Mouse (Mus musculus) retina, embryonic 14.5 days (tissue): ENCODE data around the gene Nlrp3.

Source experiments
- DNase-seq: peaks from one replicate; pipeline ENCODE4 v3.0.0-alpha.2; 2015; ENCODE audit warnings: low spot score

Gene Nlrp3

DNA sequence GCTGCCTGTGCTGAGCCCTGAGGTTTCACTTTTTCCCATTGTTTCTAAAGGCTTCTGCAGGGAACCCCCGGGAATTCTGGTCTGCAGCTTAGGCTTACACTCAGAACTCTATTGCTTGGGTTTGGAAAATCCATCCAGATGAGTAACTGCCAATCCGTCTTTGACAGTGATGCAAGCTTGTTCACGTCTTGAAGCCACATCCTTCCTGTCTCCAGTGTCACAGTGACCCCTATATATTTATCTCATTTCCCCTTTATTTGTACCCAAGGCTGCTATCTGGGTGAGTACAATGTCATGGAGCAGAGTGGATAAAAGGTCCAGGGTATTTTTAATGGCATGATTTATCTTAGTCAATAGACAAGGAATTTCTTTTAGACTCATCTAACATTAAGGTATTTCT, at the start of gene Nlrp3:
Gene Nlrp3 (plus strand): TSS at position 245 of the 400 bp plus-strand sequence.
- DNase-seq = no peak

DNA sequence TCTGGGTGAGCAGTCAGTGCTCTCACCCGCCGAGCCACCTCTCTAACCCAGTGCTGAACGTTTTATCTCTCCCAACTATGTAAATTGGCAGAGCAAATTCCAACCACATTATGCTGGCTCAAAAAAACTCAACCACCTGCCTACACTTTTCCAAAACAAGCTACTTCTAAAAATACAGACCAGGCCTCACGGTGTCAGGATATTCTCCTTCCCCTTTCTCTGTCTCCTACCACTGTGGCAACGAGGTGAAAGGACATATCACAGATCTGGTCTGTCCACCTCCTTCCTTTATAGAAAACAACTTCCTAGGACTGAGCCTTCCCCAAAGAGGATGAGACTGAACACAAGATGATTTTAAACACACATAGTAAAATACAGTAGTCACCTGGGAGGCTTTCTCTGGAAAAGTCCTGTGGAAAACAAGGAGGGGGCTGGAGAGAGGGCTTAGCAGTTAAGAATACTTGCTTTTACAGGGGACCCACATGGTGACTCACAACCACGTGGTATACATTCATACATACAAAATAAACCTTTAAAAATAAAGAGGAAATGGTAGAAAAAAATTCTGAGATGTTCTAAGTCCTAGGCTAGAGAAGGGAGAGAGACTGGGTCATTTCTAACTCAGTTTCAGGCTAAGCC, 44.6 kb upstream of the Nlrp3 start:
- no peak for DNase-seq

DNA sequence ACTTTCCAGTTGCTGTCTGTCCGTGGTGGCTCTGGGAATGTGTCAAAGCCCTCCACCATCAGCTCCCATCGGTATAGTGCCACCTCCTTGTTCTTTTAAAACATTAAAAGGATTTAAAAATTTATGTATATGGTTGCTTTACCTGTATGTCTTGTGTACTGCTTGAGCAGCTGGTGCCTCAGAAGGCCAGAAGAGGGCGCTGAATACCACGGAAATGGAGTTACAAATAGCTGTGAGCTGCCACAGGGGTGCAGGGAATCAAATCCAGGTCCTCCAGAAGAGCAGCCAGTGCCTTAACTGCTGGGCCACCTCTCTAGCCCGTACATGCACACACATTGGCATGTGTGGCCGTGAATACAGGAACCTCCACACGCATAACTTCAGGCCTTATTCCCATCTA, 43.6 kb upstream of the Nlrp3 start:
- DNase-seq = no peak

DNA sequence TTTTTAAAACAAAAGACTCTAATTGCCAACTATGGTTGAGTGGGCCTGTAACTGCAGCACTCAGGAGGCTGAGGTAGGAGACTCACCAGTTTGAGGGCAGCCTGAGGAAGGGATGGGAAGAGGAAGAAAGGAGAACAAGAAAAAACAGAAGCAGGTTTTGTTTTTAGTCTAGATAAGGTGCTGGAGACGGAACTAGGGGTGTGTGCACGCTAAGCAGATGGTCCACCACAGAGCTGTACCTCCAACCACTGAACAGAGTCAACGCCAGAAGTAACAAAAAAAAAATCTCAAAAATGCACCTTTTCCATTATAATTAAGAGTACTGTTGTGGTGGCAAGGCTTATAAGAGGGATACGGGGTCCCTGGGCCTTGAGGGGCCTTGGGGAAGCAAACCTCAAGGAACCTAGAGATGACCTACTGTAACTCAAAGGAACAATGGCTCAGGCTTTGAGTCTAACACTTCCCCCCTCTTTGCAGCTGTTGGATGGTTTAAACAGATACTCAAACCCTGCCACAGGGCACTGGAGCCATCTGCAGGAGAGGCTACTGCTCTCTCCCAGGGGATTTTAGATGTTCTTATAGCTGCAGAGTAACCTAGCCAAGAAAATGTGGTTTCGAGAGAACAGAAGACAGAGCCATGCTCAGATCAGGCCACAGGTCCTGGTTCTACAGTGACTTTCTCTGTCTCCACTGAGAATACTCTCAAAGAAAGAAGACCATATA, 39.2 kb upstream of the Nlrp3 start:
- DNase-seq = no peak

DNA sequence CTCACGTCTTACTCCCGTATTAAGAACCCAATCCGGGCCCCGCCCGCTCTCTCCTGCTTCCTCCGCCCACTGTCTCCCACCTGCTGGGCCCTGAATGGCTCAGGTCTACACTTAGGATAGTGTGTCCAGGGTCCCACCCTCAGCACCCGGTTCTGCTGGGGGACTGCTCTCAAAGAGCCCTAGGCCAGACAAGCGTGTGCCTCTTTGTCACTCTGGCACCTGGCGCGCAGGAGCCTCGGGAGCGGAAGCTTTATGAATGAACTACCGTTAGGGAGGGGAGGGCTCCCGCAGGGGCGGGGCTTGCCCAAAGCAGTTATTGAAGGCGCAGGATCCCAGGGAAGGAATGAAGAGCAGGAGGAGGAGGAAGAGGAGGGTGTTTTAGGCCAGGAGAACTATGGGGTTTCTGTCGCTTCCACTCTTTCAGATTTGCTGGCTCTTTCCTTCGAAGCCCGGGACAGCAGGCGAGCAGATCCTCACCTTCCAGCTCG, 36.0 kb upstream of the Nlrp3 start:
- peak; percentile 70 for DNase-seq

DNA sequence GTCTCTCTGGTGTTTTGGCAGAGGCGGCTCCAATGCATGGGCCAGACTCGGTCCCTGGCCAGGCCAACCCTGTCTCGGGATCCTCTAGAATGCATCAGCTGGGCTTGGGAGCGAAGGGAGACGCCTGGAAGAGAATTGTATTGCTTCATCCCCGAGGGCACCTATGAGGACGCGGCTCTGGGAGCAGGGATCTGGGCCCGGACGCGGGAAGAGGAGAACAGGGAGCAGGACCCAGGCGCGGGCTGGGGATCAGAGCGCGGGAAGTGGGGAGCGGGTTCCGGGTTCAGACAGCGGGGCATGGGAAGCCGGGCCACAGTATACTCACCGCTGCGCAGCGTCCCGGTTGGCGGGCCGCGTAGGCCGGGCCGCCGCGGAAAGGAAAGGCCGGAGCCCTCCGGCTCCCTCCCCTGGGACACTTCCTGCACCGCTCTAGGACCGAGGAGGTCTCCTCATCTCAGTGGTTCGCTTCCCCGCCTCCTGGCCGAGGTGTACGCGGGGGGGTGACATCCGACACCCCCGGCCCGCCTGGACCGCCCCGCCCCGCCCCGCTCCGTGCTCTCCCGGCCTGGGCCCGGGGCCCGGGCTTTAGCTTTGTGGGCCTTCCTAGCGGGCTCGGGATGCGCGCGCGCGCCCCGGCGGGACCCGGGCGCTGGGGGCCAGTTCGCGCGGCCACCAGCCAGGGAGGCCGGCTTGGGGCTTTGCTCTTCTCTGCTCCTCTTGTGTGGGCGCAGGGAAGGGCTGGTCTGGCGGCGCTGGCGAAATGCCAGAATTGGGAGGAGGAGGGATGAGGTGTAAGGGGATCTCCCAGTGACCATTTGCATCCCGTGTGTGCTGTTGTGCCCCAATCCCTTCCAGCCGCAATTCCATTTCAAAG, 35.3 kb upstream of the Nlrp3 start:
- peak; percentile 90 for DNase-seq

DNA sequence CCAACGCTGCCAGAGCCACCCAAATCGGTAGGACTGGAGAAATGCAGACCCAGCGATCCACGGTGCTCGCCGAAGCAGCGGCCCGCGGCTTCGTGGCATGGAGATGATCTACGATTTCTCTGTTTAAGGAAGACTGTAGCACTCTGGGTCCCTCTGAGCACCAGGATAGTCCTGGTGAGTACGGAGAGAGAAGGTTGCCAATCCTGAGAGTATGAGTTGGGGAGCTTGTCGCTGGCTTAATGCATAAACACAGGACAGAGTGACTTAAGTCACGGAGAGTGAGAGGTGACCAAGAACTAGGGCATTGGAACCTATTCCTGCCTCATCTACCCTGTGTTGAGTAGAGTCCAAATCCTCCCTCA, 34.7 kb upstream of the Nlrp3 start:
- DNase-seq = no peak

DNA sequence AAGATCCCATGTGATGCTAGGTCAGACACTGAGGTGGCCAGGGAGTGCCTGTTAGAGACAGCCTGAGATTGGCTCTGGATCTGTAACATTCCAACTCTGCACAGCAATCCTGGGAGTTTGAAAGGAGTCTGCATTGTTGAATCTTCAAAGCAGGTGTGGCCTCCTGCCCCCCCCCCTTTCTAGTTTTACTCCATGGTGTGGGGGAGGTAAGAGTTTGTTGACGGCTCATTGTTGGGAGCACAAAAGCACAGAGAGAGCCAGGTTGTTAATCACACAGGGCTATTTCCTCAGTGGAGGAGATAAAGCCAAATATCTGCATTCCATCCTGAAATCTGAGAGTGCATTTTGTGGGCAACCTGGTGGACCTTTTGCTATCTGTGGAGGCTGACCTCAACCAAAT, 29.8 kb upstream of the Nlrp3 start:
- DNase-seq = no peak

DNA sequence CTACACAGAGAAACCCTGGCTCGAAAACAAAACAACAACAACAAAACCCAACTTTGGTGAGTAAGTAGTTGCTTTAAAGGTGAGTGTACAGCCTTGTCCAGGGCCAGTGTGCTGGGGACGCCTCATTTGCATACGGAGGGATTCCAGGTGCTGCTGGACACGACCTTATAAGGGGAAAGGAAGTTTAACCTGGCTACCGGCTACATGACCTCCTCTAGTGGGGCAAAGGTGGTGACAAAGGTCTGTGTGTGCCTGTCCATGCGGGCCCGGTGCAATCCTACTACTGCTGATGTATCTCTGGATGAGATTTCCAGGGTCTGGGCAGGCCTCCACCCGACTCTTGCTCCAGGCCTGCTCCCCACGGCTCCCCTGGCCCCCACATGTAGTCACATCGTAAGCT, 28.6 kb upstream of the Nlrp3 start:
- no peak for DNase-seq

DNA sequence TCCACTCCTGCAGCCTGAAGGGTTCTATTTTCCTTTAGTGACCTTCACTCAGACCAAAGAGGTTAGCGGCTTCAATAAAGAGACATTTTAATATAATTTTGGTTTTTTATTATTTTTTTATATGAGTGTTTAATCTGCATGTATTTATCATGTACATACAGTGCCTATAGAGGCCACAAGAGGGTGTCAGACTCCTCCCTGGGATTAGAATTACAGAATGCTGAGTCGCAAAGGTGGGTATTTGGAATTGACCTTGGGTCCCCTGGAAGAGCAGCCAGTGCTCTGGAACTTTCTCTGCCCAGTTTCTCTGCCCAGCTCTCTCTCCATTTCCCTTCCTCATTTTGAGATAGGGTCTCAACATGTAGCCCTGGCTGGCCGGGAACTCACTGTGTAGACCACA, 27.8 kb upstream of the Nlrp3 start:
- no peak for DNase-seq

DNA sequence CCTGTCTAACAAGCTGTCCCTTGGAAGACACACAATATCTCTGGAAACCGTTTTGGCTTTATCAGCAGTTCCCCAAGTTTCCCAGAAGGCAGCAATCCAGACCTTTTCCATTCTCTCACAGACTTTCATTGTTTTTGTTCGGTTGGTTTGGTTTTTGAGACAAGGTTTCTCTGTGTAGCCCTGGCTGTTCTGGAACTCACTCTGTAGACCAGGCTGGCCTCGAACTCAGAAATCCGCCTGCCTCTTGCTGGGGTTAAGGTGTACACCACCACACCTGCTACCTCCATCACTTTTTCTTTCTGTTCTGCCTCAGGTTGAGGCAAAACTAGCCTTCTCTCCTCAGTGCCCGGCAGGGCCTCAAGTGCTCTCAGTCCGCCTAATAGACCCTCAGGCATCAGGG, 27.0 kb upstream of the Nlrp3 start:
- DNase-seq = no peak

DNA sequence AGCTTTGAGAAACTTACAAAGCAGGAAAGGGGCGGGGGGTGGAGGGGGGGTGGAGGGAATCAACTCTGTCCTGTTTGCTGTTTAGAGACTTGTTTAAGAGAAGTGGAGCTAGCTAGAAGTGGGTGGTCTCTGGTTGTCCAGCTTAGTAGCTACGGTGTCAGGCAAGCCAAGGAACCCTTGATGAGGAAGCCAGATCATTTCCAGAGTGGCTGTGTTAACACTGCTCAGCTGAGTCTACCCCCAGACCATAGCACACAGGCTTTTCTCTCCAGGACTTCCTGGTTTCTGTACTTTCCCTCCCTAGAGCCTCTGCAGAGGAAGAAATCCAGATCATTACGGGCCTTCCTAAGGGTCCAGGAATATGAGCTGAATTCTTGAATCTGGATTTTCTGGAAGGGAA, 26.6 kb upstream of the Nlrp3 start:
- no peak for DNase-seq

DNA sequence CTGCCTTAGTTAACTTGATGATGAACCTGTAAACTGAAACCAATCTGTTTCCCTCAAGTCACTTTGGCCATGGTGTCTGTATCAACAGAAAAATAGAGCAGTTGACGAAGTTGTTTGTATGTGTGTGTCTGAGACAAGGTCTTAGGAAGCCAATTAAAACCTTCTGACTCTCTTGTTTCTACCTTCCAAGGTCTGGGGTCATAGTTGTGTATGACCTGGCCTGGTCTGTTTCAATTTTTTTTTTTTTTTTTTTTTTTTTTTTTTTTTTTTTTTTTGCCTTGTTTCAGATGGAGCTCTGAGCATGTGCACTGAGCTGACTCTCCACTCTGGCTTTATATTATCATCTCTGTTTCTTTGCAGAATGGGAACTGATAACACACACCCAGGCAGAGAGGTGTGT, 23.9 kb upstream of the Nlrp3 start:
- DNase-seq = no peak

DNA sequence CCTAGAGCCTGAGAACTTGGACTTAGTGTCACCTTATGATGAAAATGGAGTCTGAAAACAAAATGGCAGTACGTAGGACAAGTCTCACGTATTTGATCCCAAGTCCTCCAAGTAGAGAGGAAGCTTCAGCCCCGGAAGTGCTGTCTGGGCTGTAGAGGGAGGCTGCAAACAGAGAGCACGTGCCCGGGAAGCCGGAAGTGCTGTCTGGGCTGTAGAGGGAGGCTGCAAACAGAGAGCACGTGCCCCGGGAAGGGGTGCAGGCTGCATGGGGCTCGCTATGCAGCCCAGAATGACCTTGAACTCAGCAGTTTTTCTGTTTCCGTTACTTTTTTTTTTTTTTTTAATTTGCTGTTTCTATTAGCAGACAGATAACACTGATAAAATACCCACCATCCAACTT, 23.1 kb upstream of the Nlrp3 start:
- DNase-seq = no peak

DNA sequence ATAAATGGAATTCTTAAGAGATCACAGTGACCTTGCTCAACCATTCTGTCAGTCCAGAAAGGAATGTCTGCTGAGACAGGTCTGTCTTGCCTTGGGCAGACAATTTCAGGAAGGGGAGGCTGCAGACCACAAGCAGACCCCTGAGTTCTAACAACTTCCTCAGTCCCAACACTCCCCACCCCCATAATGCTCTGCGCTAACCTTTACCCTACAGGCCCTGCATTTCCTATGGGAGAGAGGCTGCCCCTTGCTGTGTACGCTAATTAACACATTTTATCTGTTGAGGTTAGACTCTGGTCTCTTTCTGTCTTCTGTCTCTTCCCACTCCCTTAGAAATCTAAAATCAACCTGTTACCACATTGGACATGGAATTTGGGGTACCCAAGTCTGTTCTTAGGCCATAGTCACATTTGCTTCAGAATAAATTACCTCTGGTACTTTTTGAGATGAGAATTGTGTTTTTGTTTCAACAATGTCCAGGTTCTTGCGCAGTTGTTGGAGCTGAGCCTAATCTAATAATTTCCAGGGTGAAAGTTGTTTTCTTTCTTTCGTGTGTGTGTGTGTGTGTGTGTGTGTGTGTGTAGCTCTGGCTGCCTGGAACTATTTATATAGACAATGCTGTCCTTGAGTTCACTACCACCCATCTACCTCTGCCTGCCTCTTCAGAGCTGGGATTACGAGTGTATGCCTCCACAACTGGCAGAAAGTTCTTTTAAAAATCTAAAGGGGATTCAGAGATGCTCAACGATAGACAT, 21.4 kb upstream of the Nlrp3 start:
- DNase-seq = no peak

DNA sequence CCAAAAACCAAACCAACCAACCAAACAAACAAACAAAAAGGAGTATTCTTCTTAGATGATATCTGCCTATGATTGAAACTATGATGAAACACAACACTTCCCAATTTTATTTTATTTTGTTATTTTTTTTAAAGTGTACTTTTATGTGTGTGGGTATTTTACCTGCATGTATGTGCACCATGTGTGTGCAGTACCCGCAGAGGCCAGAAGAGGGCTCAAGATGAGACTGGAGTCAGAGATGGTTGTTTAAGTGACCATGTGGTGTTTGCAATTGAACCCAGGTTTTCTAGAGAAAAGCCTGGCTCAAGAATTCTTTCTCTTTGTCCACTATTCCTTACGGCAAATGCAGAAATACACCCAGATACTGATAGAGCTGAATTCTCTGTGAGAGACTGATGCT, 17.2 kb upstream of the Nlrp3 start:
- DNase-seq = no peak

DNA sequence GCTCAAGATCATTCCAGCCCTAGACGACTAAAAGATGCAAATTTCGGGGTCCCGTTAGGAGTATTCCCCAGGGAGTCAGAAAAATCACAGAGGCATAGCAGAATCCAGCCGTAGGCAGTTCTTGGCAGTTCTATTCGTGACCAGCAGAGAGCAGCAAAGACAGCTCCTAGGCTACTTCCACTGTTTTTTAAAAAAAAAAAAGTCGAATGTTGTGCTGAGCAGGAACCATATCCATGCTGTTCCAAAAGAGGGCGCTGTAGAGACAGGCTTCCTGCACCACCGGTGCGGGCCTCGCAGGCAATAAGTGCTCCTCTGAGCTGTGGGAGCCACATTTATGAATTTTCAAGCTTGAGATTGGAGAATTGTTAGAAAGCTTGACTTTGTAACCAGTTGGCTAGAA, 16.1 kb upstream of the Nlrp3 start:
- peak; percentile 93 for DNase-seq

DNA sequence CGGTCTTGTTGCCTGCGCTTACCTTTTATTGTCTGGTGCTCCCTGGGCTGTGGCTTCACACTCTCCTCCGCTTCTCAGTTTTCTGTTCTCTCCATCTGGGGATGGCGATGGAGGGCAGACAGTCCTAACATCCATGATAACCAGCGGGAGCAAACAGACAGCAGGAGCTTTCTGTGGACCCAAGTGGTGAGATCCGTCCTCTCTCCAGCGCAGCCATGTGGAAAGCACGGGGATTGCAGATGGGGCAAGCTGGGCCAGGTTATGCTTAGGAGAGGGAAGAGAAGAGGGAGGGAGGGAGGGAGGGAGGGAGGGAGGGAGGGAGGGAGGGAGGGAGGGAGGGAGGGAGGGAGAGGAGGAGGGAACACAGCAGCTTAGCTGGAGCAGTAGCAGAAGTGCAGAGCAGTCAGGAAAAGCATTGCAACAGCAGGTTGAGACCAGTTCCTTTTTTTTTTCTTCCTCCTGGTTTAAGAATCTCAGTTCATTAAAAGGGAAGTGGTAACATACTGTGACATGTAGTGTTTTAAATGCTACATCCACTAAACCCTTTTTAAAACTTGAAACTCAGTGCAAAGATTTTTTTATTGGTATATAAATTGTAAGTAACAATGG, 14.8 kb upstream of the Nlrp3 start, which contains the start of gene Zkscan17:
Gene Zkscan17 (minus strand): TSS at position 280 of the 609 bp plus-strand sequence.
- DNase-seq = peak; percentile 50

DNA sequence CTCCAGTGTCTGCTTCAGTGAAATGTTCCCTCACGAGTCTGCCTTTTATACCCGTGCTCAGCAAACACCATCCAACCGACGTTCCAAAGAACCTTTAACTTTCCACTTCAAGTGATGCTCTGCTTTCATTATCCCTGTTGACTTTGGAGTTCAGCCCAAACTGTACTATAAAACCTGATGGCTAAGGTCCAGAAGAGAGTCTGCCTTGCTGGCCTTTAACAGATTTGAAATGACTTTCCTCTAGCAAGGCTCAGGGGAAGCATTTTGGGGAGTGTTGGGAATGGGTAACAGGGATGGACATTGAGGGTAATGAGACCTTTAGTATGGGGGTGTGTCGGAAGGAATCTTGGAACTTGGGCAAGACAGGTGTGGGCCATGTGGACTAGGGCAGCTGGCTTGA, 11.1 kb upstream of the Nlrp3 start:
- no peak for DNase-seq

DNA sequence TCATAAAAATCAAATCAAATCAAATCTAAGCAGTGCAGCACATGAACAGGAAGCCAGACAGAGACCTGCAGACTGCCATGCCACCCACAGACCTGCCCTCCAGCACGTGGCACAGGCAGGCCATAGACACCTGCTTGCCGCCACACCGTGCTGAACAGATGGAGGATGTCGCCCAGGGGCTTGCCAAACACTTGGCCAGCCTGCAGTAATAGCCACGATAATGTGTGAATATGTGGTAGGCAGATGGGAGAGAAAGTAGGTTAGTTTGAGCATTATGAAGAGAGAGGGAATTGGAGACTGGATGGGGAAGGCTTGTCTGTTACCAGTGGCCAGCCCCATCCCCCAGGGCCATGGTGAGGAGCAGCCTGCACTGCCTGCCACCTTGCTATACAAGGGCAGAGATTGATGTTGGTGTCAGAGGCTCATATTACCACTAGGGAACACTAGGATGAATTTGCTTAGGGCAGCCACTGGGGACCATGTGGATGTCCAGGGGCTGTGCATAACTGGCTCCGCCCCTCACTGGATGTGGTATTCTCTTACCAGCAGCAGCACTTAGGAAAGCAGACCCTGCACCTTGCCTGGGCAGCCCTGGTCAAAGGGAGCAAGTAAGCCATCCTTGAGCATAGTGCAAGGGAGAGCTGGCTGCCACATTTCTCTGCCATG, 10.4 kb upstream of the Nlrp3 start:
- no peak for DNase-seq

DNA sequence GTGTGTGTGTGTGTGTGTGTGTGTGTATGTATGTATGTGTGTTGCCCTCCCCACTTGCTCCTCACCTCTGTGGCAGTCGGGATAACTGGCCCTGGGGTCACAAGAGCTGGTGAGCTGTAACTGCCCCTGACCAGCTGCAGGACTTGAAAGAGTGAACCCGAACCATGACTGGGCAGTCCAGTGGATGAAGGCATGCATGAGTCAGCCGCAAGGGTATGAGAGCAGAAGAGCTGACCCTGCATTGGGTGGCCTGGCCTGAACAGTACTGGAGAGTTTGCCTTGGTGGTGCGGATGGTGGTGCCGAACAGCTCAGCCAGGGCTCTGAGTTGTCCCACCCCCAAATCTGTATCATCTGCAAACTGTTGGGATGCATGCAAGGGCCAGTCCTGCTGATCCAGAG, 9.8 kb upstream of the Nlrp3 start:
- DNase-seq = no peak
